Mouse (Mus musculus) embryo, embryonic 11 days (tissue): ENCODE measurements around the gene Ambra1.

Source experiments
- DNase-seq: peaks from one replicate; pipeline ENCODE4 v3.0.0-alpha.2; 2015

Ambra1 gene

DNA sequence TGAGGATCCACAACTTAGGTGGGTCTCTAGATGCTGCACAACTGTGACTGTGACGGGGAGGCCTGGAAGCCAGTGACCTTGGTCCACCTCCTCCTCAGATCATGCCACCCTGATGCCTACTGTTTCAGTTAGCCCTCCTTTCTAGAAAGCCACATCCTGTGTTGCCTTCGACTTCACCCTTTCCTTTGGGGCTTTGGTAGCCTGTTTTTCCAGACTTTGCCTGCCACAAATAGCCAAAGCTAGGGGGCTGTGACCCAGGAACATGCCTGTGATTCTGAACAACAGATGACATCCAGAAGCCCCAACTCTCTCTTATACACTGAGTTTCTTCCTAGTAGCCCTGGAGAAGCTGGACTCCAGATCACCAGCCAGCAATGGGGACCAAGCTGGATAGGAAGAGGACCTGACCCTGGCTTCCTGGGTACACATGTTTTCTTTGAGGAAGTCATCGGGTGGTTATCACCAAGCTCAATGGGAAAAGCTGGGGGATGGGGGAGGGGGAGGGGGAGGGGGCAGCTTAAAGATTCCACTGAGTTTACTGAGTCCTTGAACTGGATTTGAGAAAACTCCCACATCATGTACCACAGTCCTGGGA lies 234.8 kb downstream of the Ambra1 start:
- DNase-seq = no peak

DNA sequence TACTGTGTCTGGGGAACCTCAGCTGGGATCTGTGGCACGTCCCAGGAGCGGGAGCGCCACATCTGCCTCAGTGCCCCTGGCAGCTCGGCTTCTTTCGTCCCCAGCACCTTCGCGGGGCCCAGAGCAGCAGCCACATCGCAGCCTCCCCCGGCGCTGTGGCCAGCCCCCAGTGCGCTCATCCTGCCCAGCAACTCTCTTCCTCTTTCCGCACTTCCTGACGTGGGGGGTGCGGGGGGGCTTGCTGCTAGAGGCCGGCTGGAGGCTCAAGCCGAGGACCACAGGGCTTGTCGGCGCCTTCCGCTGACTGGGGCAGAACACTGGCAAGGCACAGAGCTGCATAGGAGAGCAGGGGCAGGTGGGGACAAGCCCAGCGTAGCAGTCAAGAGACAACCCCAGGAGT lies 235.5 kb downstream of the Ambra1 start:
- DNase-seq = peak; percentile 57

DNA sequence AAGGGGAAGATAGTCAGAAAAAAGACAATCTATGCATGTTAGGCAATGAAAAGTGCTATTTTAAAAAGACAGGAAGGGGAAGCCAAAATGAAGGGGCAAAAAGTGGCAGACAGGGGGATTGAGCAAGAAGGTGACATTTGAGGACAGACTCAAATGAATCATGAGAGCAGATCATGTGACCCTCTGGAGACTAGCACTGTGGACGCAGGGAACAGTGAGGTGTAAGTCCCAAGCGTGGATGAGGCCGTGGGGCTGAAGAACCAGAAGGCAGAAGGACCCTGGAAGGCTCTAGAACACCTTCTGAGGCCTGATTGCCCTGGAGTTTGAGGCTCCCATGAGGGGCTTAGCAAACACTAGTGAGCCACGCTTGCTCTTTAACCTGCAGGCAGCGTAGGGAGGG lies 236.4 kb downstream of the Ambra1 start:
- DNase-seq = no peak

DNA sequence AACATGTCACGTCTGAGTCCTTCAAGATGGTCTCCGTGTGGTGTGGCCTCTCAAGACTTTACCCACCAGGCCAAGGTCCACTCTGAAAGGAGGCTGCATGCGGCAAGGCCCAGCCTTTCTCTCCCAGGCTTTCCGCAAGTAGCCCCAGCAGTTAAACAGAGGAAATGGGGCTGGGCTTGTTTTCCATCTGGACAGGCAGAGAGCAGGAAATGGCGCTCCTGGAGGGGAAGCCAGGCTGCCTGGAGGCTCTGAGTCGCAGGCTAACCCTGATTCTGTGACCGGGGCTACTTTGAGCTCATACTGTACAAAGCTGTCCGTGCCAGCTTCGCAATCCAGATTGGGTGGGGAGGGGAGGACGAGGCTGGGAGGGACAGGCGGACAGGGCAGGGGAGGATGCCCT lies 238.0 kb downstream of the Ambra1 start:
- no peak for DNase-seq
